Mouse (Mus musculus) forebrain, embryonic 12.5 days (tissue): ENCODE results near the gene Nmnat3. TPM values are rescaled to one million over a fixed set of nuclear protein-coding genes. Genes with fewer than 3 reads are reported as not detected.
A peak's percentile ranks its signal among the peaks of the same experiment; 100 is the strongest.

Experiments used
- ATAC-seq: fragments of 200-750 bp; cut with Nextera tagmentation; 2 replicates; pipeline ENCODE4 v1.8.0; 2017; ENCODE audit warnings: moderate TSS enrichment; ENCODE audit not compliant: low FRiP score
- H3K27ac ChIP-seq: fragments of 300-500 bp; sonication (generic); 2 replicates; pipeline ENCODE4 v1.5.1; 2016; ENCODE audit warnings: mild to moderate bottlenecking
- H3K27me3 ChIP-seq: fragments of 300-500 bp; sonication (generic); 2 replicates; pipeline ENCODE4 v1.6.1; 2016; ENCODE audit warnings: mild to moderate bottlenecking
- H3K36me3 ChIP-seq: fragments of 300-500 bp; sonication (generic); replicated peaks from 2 replicates; pipeline ENCODE4 v1.6.1; 2016; ENCODE audit warnings: mild to moderate bottlenecking
- H3K4me1 ChIP-seq: fragments of 300-500 bp; sonication (generic); 2 replicates; pipeline ENCODE4 v1.6.1; 2016
- H3K4me2 ChIP-seq: fragments of 300-500 bp; sonication (generic); 2 replicates; pipeline ENCODE4 v1.6.1; 2016; ENCODE audit warnings: mild to moderate bottlenecking, moderate library complexity
- H3K4me3 ChIP-seq: fragments of 300-500 bp; sonication (generic); replicated peaks from 2 replicates; pipeline ENCODE4 v1.5.1; 2016; ENCODE audit warnings: mild to moderate bottlenecking
- H3K9ac ChIP-seq: fragments of 300-500 bp; sonication (generic); 2 replicates; pipeline ENCODE4 v1.6.1; 2016; ENCODE audit warnings: mild to moderate bottlenecking
- H3K9me3 ChIP-seq: fragments of 300-500 bp; sonication (generic); 2 replicates; pipeline ENCODE4 v1.6.1; 2016
- WGBS: fragments of 180-500 bp; shearing (Covaris S2); methylation state at CpG from one replicate; pipeline ENCODE4 v1.1.7; 2016; 5-methylcytosine and 5-hydroxymethylcytosine counted together
- polyA plus RNA-seq: library from polyadenylated mRNA; unstranded; fragments of >200 nt; fragmentation: Nextera tagmentation; extraction: Ambion mirVana; gene quantifications from 2 replicates; pipeline ENCODE4 v1.2.1, GENCODE M21; 2016

Nmnat3 gene
- polyA plus RNA-seq, 1 experiment from 2014 or later, result 2.4 TPM

DNA sequence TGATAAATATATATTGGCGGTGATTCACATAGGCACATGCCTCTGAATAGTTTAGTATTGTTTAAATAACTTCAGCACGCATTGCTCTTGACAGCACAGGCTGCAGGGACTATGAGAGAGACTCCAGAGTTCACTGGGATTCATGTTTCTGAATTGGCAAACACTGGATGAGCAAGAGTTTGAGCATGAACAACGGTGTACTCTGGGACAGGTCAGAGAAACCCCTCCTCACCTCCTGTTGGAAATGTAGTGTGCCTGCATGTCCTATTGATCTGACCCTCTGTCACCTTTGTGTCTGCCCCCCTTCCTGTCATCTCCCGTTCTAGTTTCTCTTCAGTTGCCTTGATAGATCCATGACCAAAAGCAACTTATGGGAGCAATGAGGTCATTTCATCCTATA is 128.2 kb downstream of the Nmnat3 start:
- H3K27me3 ChIP-seq, result 0 out of 2 replicates have a peak, but pooled peaks cover 12% of the 10 kb centered on the region
- WGBS, result 89% methylated on average over 4 of the region's 4 CpGs
- H3K9ac ChIP-seq, result no peak overlapping the region
- ATAC-seq, result no peak
- no peaks in the 10 kb centered on the region for H3K9me3 ChIP-seq
- no peak overlapping the region for H3K4me3 ChIP-seq
- no peak overlapping the region for H3K27ac ChIP-seq
- H3K36me3 ChIP-seq, result no peaks in the 10 kb centered on the region
- no peak overlapping the region for H3K4me2 ChIP-seq
- no peaks in the 10 kb centered on the region for H3K4me1 ChIP-seq

DNA sequence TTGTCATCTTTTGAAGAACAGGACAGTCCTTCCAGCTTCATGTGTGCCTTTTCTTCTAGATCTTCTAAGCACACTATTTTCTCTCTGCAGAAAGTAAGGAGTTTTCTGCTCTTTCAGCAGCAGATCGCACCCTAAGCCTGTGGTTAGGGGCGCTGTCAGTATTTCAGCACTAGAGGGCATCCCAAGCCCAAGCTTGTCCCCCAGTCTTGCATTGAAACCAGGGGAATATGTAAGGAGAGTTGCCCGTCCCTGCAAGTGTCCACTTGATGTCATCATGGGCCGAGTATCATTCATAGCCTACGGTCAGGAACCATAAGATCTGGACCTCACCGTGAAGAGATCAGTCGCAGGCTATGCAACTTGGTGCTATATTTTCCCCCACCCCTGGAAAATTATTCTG is 130.7 kb downstream of the Nmnat3 start:
- Histone ChIP-seq H3K36me3 (no peaks in the 10 kb centered on the region), H3K9me3 (no peaks in the 10 kb centered on the region), H3K4me3 (no peak overlapping the region), H3K4me1 (no peaks in the 10 kb centered on the region), H3K9ac (no peak overlapping the region), H3K4me2 (no peak overlapping the region), H3K27me3 (peaks cover 29% of the 10 kb centered on the region), H3K27ac (no peak overlapping the region)
- WGBS, result 47% methylated on average over 7 of the region's 7 CpGs
- no peak for ATAC-seq

GRCm38 (mm10) chr9:98418346-98418745 is 131.1 kb downstream of the Nmnat3 start:
- ATAC-seq, result no peak

DNA sequence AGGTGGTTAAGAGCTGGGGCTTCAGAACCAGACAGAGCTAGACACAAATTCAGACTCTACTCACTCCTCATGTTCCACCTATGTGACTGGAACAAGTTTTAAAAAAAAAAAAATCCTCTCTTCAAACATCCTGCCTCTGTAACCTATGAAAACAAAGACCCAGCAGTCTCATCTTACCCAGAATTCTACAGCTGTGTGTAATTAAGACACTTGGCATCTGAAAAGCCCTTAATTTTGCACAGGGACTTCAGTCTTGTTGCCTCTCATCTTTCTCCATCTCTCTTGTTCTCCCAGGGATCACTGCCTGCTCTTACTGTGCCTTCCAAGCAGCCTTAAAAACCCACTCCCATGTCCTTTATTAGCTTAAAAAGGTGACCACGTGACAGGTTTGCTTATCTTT is 133.4 kb downstream of the Nmnat3 start:
- Histone ChIP-seq H3K4me3 (no peak overlapping the region), H3K4me2 (no peak overlapping the region), H3K9ac (no peak overlapping the region), H3K4me1 (peaks cover 18% of the 10 kb centered on the region; the same call in 1 of the 2 replicates), H3K36me3 (no peaks in the 10 kb centered on the region), H3K9me3 (no peaks in the 10 kb centered on the region), H3K27ac (no peak overlapping the region), H3K27me3 (peaks cover 52% of the 10 kb centered on the region)
- ATAC-seq, result no peak
- WGBS, result 69% methylated on average over 1 of the region's 1 CpGs

More at GRCm38 (mm10) chr9:98418346-98418745, 131.1 kb downstream of the Nmnat3 start:
- WGBS, result 88% methylated on average over 3 of the region's 3 CpGs
- H3K9ac ChIP-seq, result no peak overlapping the region
- H3K4me3 ChIP-seq, result no peak overlapping the region
- no peaks in the 10 kb centered on the region for H3K36me3 ChIP-seq
- H3K27me3 ChIP-seq, result peaks cover 33% of the 10 kb centered on the region
- H3K27ac ChIP-seq, result no peak overlapping the region
- no peaks in the 10 kb centered on the region for H3K9me3 ChIP-seq
- no peak overlapping the region for H3K4me2 ChIP-seq
- H3K4me1 ChIP-seq, result no peaks in the 10 kb centered on the region

DNA sequence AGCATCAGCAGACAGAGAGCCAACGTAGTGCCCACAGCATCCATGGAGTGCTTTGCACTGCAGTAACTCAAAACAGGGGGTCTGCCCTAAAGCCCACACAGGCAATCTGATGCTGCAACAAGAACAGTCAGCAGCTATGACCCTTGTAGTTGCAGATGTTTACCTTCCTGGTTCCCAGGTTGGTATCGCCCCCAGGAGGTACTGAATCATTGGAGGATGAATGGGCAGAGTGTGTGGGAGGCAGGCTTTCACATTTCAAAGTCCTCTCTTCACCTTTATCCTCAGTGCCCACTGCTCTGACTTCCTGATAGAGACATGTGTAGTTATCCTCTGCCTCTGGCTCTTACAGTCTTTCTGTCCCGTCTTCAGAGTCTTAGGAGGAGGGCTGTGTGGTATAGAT is 134.7 kb downstream of the Nmnat3 start:
- H3K4me3 ChIP-seq, result no peak overlapping the region
- no peak overlapping the region for H3K9ac ChIP-seq
- H3K4me2 ChIP-seq, result no peak overlapping the region
- peaks cover 28% of the 10 kb centered on the region for H3K4me1 ChIP-seq
- H3K36me3 ChIP-seq, result no peaks in the 10 kb centered on the region
- H3K27me3 ChIP-seq, result peaks cover 63% of the 10 kb centered on the region
- no peaks in the 10 kb centered on the region for H3K9me3 ChIP-seq
- 44% methylated on average over 3 of the region's 3 CpGs for WGBS
- no peak overlapping the region for H3K27ac ChIP-seq
- no peak for ATAC-seq

GRCm38 (mm10) chr9:98422656-98423055 is 135.4 kb downstream of the Nmnat3 start, which contains the start of gene Rbp1:
Gene Rbp1, plus strand, starts transcription at chr9:98422961.
- no peak for ATAC-seq
- no peak within 1 kb of the TSS for H3K27ac ChIP-seq
- peaks cover 63% of the 10 kb centered on the region for H3K27me3 ChIP-seq
- no peak within 1 kb of the TSS for H3K4me2 ChIP-seq
- WGBS, result 85% methylated on average over 5 of the region's 5 CpGs
- no peak within 1 kb of the TSS for H3K9ac ChIP-seq
- H3K9me3 ChIP-seq, result no peaks in the 10 kb centered on the region
- H3K4me3 ChIP-seq, result no peak within 1 kb of the TSS
- no peaks in the 10 kb centered on the region for H3K36me3 ChIP-seq
- H3K4me1 ChIP-seq, result peaks cover 33% of the 10 kb centered on the region

DNA sequence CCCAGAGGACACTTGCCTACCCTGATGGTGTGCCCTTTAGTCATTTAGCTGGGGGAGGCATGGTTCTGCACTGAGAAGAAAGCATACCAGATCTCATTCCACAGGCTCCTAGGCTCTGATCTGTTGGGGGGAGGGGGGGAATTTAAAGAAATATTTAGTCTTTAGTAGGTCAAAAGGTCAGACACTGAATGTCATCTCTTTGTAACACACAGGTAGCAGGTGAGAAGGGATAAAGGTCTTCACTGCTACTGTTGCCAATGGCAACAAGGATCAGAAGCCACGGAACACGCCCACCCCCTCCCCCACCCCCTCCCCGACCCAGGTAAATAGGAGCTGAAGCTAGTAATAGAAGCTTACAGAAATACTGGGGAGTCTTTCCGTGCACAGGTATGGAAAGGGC is 136.5 kb downstream of the Nmnat3 start:
- Histone ChIP-seq H3K4me2 (no peak overlapping the region), H3K9me3 (no peaks in the 10 kb centered on the region), H3K36me3 (no peaks in the 10 kb centered on the region), H3K9ac (no peak overlapping the region), H3K27me3 (peaks cover 67% of the 10 kb centered on the region), H3K4me1 (peaks cover 37% of the 10 kb centered on the region), H3K27ac (no peak overlapping the region), H3K4me3 (no peak overlapping the region)
- WGBS, result 13% methylated on average over 4 of the region's 4 CpGs
- ATAC-seq, result no peak

DNA sequence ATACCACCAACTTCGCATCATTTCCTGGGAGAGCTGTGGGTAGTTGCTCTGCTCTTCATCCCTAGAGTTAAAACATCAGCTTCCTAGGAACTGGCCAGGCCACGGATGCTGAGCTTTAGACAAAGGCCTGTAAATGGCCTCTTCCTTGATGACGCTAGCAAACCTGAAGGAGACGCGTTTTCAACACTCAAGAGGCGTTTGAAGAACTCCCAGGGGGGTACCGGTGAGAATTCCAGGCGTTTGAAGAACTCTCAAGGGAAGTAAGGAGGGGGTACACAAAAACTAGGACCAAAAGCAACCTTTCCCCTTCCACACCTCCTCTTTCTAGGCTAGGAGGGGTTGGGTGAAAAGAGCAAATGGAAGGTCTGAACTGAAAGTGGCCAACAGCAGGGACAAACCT is 137.1 kb downstream of the Nmnat3 start:
- H3K4me1 ChIP-seq, result peaks cover 38% of the 10 kb centered on the region

GRCm38 (mm10) chr9:98424725-98425210 is 137.5 kb downstream of the Nmnat3 start:
- WGBS, result 2% methylated on average over 42 of the region's 42 CpGs
- ATAC-seq, result peak; percentile 50
- peaks cover 43% of the 10 kb centered on the region for H3K4me1 ChIP-seq
- H3K4me2 ChIP-seq, result peak overlapping the region; percentile 72
- peaks cover 68% of the 10 kb centered on the region for H3K27me3 ChIP-seq
- H3K9ac ChIP-seq, result peak overlapping the region; percentile 57
- peak overlapping the region; percentile 54 for H3K4me3 ChIP-seq
- H3K36me3 ChIP-seq, result no peaks in the 10 kb centered on the region
- H3K9me3 ChIP-seq, result no peaks in the 10 kb centered on the region
- no peak overlapping the region for H3K27ac ChIP-seq

More for the DNA sequence above, 137.1 kb downstream of the Nmnat3 start:
- Histone ChIP-seq H3K27me3 (peaks cover 66% of the 10 kb centered on the region), H3K36me3 (no peaks in the 10 kb centered on the region), H3K4me2 (peak overlapping the region; percentile 72), H3K4me3 (peak overlapping the region; percentile 54), H3K9me3 (no peaks in the 10 kb centered on the region), H3K27ac (no peak overlapping the region), H3K9ac (peak overlapping the region; percentile 57)
- ATAC-seq, result peak; percentile 7; the same call in 1 of the 2 replicates
- WGBS, result 2% methylated on average over 8 of the region's 8 CpGs

DNA sequence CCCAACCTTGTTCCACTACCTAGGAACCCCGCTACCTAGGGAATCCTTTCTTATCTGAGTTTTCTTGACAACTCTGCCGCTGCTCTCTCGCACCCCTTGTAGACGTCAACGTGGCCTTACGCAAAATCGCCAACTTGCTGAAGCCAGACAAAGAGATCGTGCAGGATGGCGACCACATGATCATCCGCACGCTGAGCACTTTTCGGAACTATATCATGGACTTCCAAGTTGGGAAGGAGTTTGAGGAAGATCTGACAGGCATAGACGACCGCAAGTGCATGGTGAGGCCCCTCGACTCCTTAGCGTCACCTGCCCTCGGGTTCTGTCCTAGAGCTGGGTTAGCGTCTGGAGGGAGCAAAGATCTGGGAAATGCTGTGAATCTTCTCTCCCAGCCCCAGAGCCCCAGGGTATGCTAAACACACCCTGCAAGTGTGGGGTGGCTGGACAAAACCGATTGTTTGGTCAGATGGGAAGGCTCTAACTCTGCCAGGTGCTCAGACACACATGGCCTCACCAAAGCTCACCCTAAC is 138.2 kb downstream of the Nmnat3 start:
- ATAC-seq, result peak; percentile 7; the same call in 1 of the 2 replicates
- Histone ChIP-seq H3K4me2 (peak overlapping the region; percentile 72), H3K4me1 (peaks cover 46% of the 10 kb centered on the region), H3K9me3 (no peaks in the 10 kb centered on the region), H3K36me3 (no peaks in the 10 kb centered on the region), H3K27ac (no peak overlapping the region), H3K4me3 (peak overlapping the region; percentile 54), H3K9ac (peak overlapping the region; percentile 57; the same call in 1 of the 2 replicates), H3K27me3 (peaks cover 65% of the 10 kb centered on the region)
- WGBS, result 9% methylated on average over 19 of the region's 19 CpGs

- Histone ChIP-seq H3K4me1 (peaks cover 49% of the 10 kb centered on the region), H3K4me2 (0 out of 2 replicates have a peak overlapping the region, but pooled peaks have one; percentile 10), H3K4me3 (no peak overlapping the region), H3K27me3 (peaks cover 65% of the 10 kb centered on the region), H3K9me3 (no peaks in the 10 kb centered on the region), H3K27ac (no peak overlapping the region), H3K9ac (no peak overlapping the region), H3K36me3 (no peaks in the 10 kb centered on the region)
- 77% methylated on average over 4 of the region's 4 CpGs for WGBS
- ATAC-seq, result no peak
Measured at GRCm38 (mm10) chr9:98427906-98428517, 140.8 kb downstream of the Nmnat3 start.

- Histone ChIP-seq H3K36me3 (no peaks in the 10 kb centered on the region), H3K9ac (no peak overlapping the region), H3K9me3 (no peaks in the 10 kb centered on the region), H3K27me3 (peaks cover 65% of the 10 kb centered on the region), H3K27ac (no peak overlapping the region), H3K4me2 (0 out of 2 replicates have a peak overlapping the region, but pooled peaks have one; percentile 10), H3K4me1 (peaks cover 53% of the 10 kb centered on the region), H3K4me3 (no peak overlapping the region)
- no peak for ATAC-seq
- WGBS, result 72% methylated on average over 8 of the region's 8 CpGs
Measured at GRCm38 (mm10) chr9:98428783-98429182, 141.5 kb downstream of the Nmnat3 start.
